Mouse (Mus musculus) 3T3-L1 (cell line): ENCODE data around the gene Zfp219.

Experiments used
- DNase-seq: peaks from one replicate; pipeline ENCODE4 v3.0.0-alpha.2; 2015; ENCODE audit warnings: low read depth, low spot score

Zfp219 gene

GRCm38 (mm10) chr14:52018248-52019050, 2.1 kb downstream of the Zfp219 start:
- DNase-seq, result peak; percentile 42

- DNase-seq, result no peak
Measured at GRCm38 (mm10) chr14:52017662-52018061, 2.9 kb downstream of the Zfp219 start.

DNA sequence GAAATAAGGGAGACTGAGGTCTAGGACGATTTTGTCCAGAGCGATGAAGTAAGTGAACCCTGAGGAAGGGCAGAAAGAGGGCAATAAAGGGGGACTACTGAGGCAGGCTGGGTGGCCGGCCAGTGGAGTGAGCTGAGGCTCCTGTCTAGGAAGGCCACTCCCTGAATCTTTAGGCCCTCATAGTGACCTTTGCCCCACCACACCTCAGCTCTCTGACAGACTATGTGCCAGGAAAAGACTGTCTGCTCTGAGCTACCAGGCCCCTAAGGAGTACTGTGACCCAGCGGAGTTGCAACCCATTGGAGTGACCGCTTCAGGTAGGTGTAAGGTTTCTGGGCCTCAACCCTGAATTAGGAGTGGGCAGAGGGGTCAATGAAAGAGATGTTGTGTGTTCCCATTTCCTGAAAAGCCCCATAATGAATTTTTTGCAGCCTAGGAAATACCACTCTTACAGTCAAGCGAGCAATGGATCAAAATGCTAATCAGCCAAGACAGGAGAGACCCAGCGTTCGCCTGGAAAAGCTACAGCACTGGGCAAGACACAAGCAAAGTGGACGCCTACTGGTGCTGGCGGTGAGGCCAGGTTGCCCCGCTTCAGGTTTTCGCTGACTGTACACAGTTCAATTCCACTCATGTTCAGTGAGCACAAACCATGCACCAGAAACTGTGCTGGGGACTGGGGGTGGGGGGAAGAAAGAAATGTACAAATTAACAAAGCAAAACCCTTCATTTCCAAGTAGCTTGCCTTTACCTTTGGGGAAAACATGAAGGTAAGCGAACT, 3.7 kb downstream of the Zfp219 start:
- DNase-seq, result no peak

DNA sequence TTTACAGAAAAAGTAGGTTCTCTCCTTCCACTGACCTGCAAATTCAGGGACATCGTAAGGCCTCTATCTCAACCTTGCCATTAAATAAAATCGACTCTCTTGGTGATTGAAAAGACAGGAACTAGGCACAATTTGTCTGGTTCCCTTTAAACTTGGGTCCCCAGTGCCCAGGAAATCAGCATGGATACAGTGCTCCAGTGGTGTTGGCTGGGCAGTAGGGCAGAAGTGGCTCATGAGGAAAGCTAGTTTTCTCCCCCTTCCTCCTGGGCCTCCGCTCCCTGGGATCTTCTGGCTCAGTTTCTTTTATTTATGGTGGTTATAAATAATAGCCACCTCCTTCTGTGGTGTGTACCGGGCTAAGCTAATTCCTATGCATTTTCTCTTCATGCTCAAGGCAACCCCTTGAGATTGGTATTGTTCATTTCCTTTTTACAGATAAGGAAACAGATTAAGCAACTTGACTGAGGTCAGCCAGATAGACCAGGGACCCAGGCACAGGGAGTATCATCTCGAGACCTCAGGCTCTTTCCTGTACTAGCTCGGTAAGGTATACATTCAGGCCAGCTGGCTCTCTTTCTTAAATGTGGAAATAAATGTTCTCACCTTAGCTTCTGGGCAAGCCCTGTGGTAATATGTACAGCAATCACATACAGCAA, 5.0 kb downstream of the Zfp219 start, which contains the start of gene Tmem253:
TSS of gene Tmem253 (plus strand) at position 214 of the 656 bp plus-strand sequence.
- no peak for DNase-seq

- DNase-seq, result peak; percentile 68
Measured at GRCm38 (mm10) chr14:52014761-52015311, 5.7 kb downstream of the Zfp219 start.

- no peak for DNase-seq
Measured at GRCm38 (mm10) chr14:52014271-52014760, 6.2 kb downstream of the Zfp219 start.

DNA sequence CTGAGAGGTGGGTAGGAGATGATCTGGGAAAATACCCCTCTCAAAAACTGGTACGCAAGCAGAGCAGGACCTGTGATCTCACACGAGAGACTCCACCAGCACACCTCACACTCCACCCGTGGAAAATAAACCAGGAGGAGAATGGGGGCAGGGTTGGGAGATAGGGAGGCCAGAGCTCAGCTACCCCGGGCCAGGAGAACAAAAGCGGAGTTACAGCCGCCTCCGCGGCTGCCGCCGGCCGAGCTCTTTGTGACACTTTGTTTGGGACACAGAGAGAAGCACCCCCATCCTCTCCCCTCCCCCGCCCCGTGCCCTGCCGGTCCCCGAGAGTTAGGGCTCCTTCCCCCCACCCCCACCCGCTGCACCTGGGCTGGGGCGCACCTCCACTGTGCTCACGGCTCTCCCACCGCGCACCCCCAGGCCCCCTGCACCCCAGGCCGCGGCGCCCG, 6.7 kb downstream of the Zfp219 start:
- DNase-seq, result no peak

DNA sequence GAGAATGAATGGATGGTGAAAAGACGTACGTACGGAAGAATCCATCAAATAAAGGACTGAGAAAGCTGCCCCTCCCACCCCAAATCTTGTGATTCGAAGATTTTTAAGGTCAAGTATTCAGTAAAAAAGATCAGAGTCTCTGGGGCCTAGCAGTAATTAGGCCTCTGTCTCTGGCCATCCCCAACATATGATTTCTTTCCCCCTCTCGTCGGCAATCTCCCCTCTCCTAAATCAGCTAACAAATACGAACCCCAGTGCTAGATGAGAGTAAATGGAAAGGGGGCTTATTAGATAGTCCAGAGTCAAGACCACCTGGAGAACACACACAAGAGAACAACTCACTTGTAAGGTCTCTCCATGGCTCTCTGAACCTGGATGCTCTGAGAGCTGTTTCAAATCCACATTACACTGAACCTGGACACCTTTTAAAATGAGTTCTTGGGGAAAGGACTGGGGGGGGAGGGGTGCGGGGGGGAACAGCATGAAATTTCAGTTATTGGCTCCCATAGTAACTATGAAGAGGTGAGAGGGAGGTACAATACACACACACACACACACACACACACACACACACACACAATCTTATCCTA, 7.4 kb downstream of the Zfp219 start:
- DNase-seq, result no peak

- DNase-seq, result no peak
Measured at GRCm38 (mm10) chr14:52012553-52012952, 8.0 kb downstream of the Zfp219 start.

- DNase-seq, result peak; percentile 76
Measured at GRCm38 (mm10) chr14:52012085-52012484, 8.4 kb downstream of the Zfp219 start.

DNA sequence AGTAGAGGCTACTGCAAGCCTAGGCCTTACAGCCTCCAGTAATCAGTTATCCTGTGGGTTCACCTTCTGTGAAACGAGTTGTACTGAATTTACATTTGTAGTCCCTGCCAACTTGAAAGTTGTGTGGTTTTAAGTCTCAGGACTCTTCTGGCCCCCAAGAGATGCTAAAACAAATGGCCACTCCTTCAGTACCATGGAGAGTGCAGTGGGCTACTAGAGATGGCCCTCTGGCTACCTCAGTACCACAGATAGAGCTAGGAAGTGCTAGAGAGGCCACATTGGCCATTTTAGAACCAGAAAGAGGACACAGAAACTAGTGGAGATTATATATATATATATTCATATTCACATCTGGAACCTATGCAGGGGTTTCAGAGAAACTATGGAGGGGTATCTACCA, 8.8 kb downstream of the Zfp219 start:
- peak; percentile 40 for DNase-seq

DNA sequence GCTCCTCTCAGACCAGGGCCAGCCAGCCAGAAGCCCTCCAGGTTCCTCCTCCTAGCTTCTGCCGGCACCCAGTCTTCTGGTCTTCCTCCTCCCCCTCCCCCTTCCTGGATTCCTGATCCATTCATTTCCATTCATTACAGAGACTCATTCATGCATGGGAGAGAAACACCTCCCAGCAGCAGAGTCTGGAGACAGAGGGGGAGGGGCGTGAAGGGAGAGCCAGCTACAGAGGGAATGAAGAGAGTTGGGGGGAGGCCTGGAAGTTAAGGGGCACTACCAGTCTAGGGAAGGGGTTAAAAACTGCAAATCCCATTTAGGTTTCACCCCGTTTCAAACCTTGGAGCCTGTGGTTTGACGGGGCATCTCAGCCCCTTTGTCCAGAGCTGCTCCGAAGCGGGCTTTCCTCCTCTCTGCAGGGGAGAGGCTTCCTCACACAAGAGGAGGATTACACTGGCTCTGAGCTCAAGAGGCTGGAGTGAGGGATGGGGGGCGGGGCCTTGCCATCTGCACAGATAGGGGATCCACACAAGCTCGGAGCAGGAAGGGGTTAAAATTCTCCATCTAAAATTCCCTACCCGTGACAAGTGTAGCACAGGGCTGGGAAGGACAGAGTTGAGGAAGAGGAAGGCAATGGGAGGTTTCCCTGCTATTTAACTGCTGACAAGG, 10.0 kb downstream of the Zfp219 start:
- DNase-seq, result no peak

GRCm38 (mm10) chr14:52009841-52010240, 10.7 kb downstream of the Zfp219 start:
- DNase-seq, result no peak

DNA sequence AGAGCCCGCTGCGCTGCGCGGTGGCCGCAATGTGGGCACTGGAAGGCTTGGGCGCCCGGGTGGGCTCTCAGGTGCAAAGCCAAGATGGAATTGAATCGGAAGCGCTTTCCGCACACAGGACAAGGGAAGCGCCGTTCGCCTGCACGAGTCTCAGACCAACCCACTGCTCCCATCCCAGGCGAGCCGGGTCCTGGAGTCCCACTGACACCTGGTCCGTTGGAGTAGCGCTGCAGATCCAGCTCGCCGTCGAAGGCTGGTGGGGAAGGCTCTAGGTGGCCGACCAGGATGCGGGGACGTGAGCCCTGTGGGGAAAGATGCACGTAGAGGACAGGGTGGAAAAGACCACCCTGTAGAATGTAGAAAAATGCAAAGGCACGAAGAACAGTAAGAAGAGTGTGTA, 11.2 kb downstream of the Zfp219 start:
- no peak for DNase-seq

GRCm38 (mm10) chr14:52008321-52009203, 12.0 kb downstream of the Zfp219 start:
- peak; percentile 86 for DNase-seq

DNA sequence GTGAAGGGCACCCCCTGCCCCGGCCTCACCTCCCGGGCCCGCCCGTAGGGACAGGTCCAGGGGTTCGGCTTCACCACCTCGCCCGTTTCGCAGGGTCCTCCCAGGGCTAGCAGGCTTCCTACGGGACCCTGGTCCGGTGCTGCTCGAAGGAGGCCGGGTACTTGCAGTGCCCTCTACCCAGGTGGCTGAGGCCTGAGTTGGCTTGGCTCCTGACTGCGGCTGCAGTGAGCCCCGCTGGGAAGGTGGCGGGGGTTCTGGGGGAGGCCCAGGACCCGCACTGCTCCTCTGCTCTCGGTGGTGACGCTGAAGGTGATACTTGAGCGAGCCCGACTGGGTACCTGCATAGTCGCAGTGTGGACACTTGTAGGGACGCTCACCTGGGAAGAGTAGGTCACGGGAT, 13.8 kb downstream of the Zfp219 start:
- DNase-seq, result no peak

DNA sequence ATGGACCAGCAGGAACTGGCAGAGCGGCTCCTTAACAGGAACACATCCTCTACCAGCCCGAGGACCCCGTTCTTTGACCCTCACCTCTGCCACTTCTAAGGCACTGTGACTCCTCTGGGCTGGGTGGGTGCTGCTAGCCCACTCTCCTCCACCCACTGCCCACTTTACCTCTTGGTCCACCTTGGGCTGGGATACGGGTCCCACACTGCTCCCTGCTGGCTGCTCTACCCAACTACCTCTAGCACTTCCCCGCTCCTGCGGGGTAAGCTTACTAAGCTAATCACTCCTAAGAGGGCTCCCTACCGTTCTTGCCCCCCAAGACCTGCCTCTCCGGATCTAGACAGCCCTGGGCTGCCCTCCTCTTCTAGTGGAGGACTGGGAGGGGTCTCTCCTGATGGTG, 14.3 kb downstream of the Zfp219 start:
- DNase-seq, result peak; percentile 48

- no peak for DNase-seq
Measured at GRCm38 (mm10) chr14:52005616-52006015, 14.9 kb downstream of the Zfp219 start.

GRCm38 (mm10) chr14:52005141-52005540, 15.4 kb downstream of the Zfp219 start:
- no peak for DNase-seq
